Mouse (Mus musculus) testis, adult 2 months (tissue): ENCODE measurements around the gene Fam169b.

Experiments used
- CTCF ChIP-seq: fragments of 200-500 bp; IDR thresholded peaks from 2 replicates; pipeline ENCODE4 v1.5.1; 2012; ENCODE audit warnings: low read depth, mild to moderate bottlenecking, inconsistent platforms, low read length, moderate library complexity; ENCODE audit not compliant: control insufficient read depth, insufficient read depth, insufficient replicate concordance
- POLR2A ChIP-seq: fragments of 200-500 bp; IDR thresholded peaks from 2 replicates; pipeline ENCODE4 v1.6.1; 2012; ENCODE audit warnings: low read depth, mild to moderate bottlenecking, inconsistent platforms, low read length, moderate library complexity; ENCODE audit not compliant: control insufficient read depth

DNA sequence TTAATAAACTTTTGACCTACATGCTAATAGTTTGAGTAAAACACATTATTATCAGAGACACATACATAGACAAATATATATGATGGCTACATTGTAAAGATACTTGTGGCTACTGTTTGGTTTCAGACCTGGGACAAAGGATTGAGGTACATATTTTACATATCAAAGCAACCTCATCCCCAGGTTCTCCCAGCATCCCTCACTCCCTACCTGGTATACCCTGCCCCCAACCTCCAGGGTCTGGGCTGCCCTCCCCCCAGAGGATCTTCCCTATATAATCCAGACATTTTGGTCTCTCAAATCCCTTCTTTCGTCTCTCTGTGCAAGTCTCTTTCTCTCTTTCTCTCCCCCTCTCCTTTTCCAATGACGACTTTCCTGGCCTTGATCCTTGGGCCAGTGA, 579 bp downstream of the Fam169b start:
- TF ChIP-seq CTCF (no peak), POLR2A (no peak)
